Mouse (Mus musculus): ENCODE data around the gene Spic. TPM values are rescaled to one million over a fixed set of nuclear protein-coding genes. Genes with fewer than 3 reads are reported as not detected.

Spic gene
- total RNA-seq, 2 experiments from 2014 or later: not detected

DNA sequence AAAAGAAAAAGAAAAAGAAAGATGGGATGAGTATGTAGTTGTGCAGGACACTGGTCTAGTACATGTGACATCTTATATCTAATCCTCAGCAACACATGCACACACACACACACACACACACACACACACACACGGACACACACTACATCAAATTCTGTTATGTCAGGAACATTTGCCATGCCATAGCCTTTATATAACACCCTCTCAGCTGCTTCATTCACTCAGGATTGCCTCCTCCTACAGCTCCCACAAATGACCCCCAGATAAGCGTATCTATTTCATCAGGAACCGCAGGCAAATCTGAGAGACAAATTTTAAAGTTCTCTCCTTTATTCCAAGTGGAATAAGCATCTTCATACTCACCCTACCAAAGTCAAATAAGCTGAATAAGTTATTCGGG is 25.9 kb downstream of the Spic start:
- DNase-seq (ENCODE audit: low spot score in 2 of 2): no peak

- no peak for DNase-seq (ENCODE audit: low spot score in 2 of 2)
Measured at GRCm38 (mm10) chr10:88645448-88645847, 39.4 kb downstream of the Spic start.

DNA sequence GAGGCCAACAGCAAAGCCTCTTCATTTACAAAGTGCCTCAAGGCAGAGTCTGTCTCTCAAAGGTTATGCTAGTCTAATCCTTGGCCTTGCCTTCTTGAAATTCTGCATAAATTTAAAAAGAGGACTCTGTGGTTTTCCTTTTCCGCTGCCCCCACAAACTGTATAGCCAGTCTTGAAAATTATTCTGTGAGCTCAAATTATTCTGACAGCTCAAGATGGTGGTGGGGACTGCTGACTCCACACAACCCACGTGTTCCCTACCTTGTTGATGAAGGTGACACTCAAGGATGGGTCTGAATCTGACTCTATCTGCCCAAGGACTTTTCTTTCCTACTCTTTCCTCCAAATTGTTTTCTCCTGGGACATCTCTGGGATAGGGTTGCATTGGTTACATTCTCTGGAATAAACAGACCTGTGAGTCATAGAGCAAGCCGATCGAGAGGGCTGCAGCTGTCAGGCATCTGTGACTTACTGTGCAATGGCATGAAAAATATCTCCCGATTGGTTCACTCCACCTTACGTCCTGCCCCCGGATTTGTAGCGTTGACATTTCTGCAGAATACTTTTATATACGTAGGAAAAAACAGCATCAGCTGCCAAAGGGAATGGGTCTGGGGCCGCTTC is 53.4 kb downstream of the Spic start:
- no peak for DNase-seq (ENCODE audit: low spot score in 2 of 2)

GRCm38 (mm10) chr10:88630663-88631329 is 54.0 kb downstream of the Spic start:
- DNase-seq (ENCODE audit: low spot score in 2 of 2): no peak

GRCm38 (mm10) chr10:88627052-88627451 is 57.8 kb downstream of the Spic start:
- no peak for DNase-seq (ENCODE audit: low spot score in 2 of 2)

DNA sequence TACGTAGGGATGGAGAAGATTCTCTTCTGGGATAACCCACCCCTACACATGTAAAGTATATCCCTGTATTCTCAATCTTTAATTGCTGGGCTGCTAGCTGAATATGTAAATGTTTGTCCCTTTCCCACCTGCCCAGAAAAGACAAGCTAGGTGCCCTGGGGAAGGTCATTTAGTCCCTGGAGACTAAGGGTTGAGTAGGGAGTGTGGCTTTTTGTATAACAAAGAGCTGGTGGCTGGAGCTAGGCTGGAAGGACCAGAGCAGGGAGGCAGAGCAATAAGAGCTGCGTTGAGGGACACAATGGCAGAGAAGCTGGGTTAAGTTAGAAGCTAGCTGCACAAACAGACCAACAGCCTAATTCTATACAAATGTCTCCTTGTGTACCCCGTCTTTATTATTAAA is 58.6 kb downstream of the Spic start:
- no peak for DNase-seq (ENCODE audit: low spot score in 2 of 2)

Other genes starting within 250 kb of the Spic start
- under 1 TPM; 0.48 to 0.93 TPM for gene Sycp3, start 225.4 kb downstream of the Spic start, total RNA-seq (2021)
- 10 to 100 TPM; 43.3 to 45.8 TPM for gene Chpt1, start 180.9 kb downstream of the Spic start, total RNA-seq (2021)
- gene Mybpc1, start 79.9 kb downstream of the Spic start, total RNA-seq (2021): 1 to 10 TPM; 1.4 to 2.1 TPM
- gene Arl1, start 45.8 kb upstream of the Spic start, total RNA-seq (2021): 100 to 1,000 TPM; 124 to 129 TPM
- 10 to 100 TPM; 20.0 to 23.1 TPM for gene Utp20, start 141.8 kb upstream of the Spic start, total RNA-seq (2021)
- under 1 TPM in 1 of 2 experiments, not detected in 1; 0.07 TPM for gene Slc5a8, start 201.0 kb upstream of the Spic start, total RNA-seq (2021)

Data from layer of hippocampus, postnatal 14 days (tissue).